Mouse (Mus musculus) stomach, postnatal 0 days (tissue): ENCODE results near the gene Oscar.

Source experiments
- CTCF ChIP-seq: IDR thresholded peaks from 2 replicates; pipeline ENCODE4 v1.5.1; 2016; ENCODE audit warnings: antibody characterized with exemption, low read depth, mild to moderate bottlenecking, moderate library complexity
- EP300 ChIP-seq: optimal IDR thresholded peaks from 2 replicates; pipeline ENCODE3; 2016; ENCODE audit warnings: antibody characterized with exemption

DNA sequence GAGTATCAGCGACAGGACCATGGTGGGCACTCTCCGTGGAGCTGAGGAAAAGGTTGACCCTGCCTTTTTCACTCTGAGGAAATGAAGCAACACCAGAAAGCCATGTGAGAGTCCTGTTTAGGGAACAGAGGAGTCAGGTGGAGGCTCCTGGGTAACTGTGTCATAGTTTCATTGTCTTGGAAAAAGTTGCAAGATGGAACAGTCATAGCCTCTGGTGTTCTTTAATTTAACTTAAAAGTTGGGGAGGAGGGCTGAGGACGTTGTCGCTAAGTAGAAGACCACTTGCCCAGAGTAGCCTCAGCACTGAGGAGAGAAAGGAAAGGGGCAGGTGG is at the start of gene Oscar:
- TF ChIP-seq CTCF (no peak), EP300 (no peak)
